Mouse (Mus musculus) brain, embryonic 14.5 days (tissue): ENCODE results near the gene E330014E10Rik.

Experiments
- CTCF ChIP-seq: fragments of 200-500 bp; IDR thresholded peaks from 2 replicates; pipeline ENCODE4 v1.5.1; 2012; ENCODE audit warnings: inconsistent platforms, mild to moderate bottlenecking, moderate library complexity, borderline replicate concordance; ENCODE audit not compliant: insufficient read depth, insufficient read length; ENCODE audit errors: extremely low read depth
- POLR2A ChIP-seq: fragments of 200-500 bp; IDR thresholded peaks from 2 replicates; pipeline ENCODE4 v1.6.1; 2012; ENCODE audit warnings: mild to moderate bottlenecking, inconsistent platforms, borderline replicate concordance; ENCODE audit not compliant: poor library complexity, insufficient read depth, insufficient read length, severe bottlenecking; ENCODE audit errors: extremely low read depth

DNA sequence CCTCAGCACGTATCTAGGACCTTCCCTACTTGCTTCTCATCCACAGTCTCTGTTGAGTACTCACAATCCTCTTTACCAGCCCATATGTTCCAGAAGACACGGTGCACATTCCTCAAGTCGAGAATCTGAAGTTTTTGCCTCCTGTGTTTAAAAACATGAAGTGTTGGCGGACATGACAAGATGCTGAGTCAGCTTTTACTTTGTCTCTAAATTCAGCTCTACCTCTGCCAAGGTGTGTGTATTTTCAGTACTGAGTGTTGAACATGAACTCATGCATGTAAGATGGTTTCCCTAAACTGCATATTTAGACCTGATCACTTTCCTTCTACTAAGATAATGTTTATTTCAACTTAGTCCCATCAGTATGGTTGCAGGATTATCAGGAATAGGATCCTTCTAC lies 60.8 kb downstream of the E330014E10Rik start:
- TF ChIP-seq POLR2A (no peak), CTCF (no peak)
